Mouse (Mus musculus) lung, postnatal 0 days (tissue): ENCODE results near the gene Slc6a6. TPM values are rescaled to one million over a fixed set of nuclear protein-coding genes. Genes with fewer than 3 reads are reported as not detected.

Experiments used
- ATAC-seq: fragments of 200-750 bp; cut with Nextera tagmentation; 2 replicates; pipeline ENCODE4 v1.8.0; 2017; ENCODE audit warnings: moderate library complexity
- DNase-seq: peaks from one replicate; pipeline ENCODE4 v3.0.0-alpha.2; 2016; ENCODE audit warnings: low spot score
- H3K27ac ChIP-seq: fragments of 300-500 bp; sonication (generic); 2 replicates; pipeline ENCODE4 v1.5.1; 2014; ENCODE audit warnings: antibody characterized with exemption, mild to moderate bottlenecking, low read length, mixed read lengths
- H3K27me3 ChIP-seq: fragments of 300-500 bp; sonication (generic); replicated peaks from 2 replicates; pipeline ENCODE4 v1.6.1; 2014; ENCODE audit warnings: low read length, mixed read lengths; ENCODE audit not compliant: insufficient read depth
- H3K36me3 ChIP-seq: fragments of 300-500 bp; sonication (generic); 2 replicates; pipeline ENCODE4 v1.6.1; 2014; ENCODE audit warnings: low read length, mixed read lengths; ENCODE audit not compliant: insufficient read depth
- H3K4me1 ChIP-seq: fragments of 300-500 bp; sonication (generic); 2 replicates; pipeline ENCODE4 v1.6.1; 2014; ENCODE audit warnings: antibody characterized with exemption, low read depth, low read length, mixed read lengths; ENCODE audit not compliant: insufficient read depth
- H3K4me2 ChIP-seq: fragments of 300-500 bp; sonication (generic); replicated peaks from 2 replicates; pipeline ENCODE4 v1.6.1; 2014; ENCODE audit warnings: low read depth, mild to moderate bottlenecking, low read length, moderate library complexity, mixed read lengths
- H3K4me3 ChIP-seq: fragments of 300-500 bp; sonication (generic); 2 replicates; pipeline ENCODE4 v1.5.1; 2014; ENCODE audit warnings: low read depth, low read length
- H3K9ac ChIP-seq: fragments of 300-500 bp; sonication (generic); replicated peaks from 2 replicates; pipeline ENCODE4 v1.6.1; 2014; ENCODE audit warnings: low read depth, mild to moderate bottlenecking
- H3K9me3 ChIP-seq: fragments of 300-500 bp; sonication (generic); 2 replicates; pipeline ENCODE4 v1.6.1; 2016; ENCODE audit warnings: low read length, mixed read lengths
- CTCF ChIP-seq: IDR thresholded peaks from 2 replicates; pipeline ENCODE4 v1.5.1; 2016; ENCODE audit warnings: antibody characterized with exemption, mild to moderate bottlenecking
- EP300 ChIP-seq: IDR thresholded peaks from 2 replicates; pipeline ENCODE4 v1.6.1; 2016; ENCODE audit warnings: antibody characterized with exemption, mild to moderate bottlenecking, control low read depth
- WGBS: fragments of 180-500 bp; shearing (Covaris S2); extraction: QIAGEN DNeasy Blood & Tissue Kit; methylation state at CpG from one replicate; pipeline ENCODE4 v1.1.7; 2014; 5-methylcytosine and 5-hydroxymethylcytosine counted together
- polyA plus RNA-seq: library from polyadenylated mRNA; unstranded; fragments of >200 nt; fragmentation: Nextera tagmentation; extraction: Ambion mirVana; gene quantifications from 2 replicates; pipeline ENCODE4 v1.2.1, GENCODE M21; 2015

The Slc6a6 gene
- polyA plus RNA-seq, 1 experiment from 2014 or later = 92.6 TPM

DNA sequence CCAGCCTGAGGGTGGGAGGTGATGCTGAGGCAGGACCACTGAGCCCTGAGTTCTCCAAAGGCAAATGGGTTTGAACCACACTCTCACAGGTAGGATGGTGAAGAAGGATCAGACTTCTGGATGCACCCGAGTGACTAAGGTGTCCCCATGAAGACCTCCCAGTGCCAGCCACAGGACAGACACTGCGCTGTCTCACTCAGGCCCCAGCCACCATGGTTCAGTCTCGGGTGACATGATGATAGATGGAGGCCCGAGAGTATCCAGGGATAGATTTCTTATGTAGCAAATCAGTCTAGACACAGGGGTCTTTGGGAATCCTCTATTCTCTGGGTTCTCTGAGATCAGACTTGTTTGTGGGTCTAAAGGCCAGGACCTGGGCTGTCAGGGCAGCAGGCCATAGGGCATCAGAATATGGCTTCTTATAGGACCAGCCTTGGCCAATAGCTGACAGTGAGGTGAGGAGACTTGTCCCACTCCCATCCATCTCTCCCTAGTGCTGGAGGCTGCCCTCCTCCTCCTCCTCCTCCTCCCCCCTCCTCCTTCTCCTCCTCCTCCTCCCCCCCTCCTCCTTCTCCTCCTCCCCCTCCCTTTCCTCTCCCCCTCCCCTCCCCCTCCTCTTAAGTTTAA, 36.8 kb downstream of the Slc6a6 start:
- Histone ChIP-seq H3K27ac (no peak overlapping the region), H3K4me3 (no peak overlapping the region), H3K9me3 (no peaks in the 10 kb centered on the region), H3K4me2 (no peak overlapping the region), H3K4me1 (0 out of 2 replicates have a peak, but pooled peaks cover 4% of the 10 kb centered on the region), H3K27me3 (no peaks in the 10 kb centered on the region), H3K9ac (no peak overlapping the region), H3K36me3 (peaks cover 23% of the 10 kb centered on the region; the same call in 1 of the 2 replicates)
- TF ChIP-seq EP300 (no peak), CTCF (no peak)
- DNase-seq (no peak), ATAC-seq (no peak)
- 57% methylated on average over 4 of the region's 4 CpGs for WGBS

DNA sequence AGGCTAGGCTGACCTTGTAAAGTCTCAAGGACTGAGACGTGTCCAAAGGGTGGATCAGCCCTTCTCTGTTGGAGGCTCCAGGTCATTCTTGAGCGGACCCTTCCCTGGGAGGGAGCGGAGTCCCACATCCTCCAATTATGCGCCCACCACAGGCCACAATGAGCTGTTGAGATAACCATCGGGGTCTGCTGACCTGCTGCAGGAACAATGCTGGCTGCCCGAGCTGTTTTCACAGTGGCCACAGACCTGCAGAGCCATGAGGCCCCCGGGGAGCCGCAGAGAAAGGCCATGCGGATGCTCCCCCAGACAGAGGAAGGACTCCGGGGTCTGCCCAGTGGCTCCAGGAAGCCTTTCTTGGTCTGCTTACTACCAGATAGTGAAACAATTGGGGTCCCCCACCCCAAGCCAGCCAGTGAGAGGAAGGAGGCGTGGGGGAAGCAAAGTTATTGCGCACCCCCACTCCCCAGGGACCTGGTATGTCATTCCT, 37.4 kb downstream of the Slc6a6 start:
- Histone ChIP-seq H3K27me3 (no peaks in the 10 kb centered on the region), H3K4me2 (no peak overlapping the region), H3K9ac (no peak overlapping the region), H3K4me1 (0 out of 2 replicates have a peak, but pooled peaks cover 4% of the 10 kb centered on the region), H3K9me3 (no peaks in the 10 kb centered on the region), H3K27ac (no peak overlapping the region), H3K36me3 (peaks cover 28% of the 10 kb centered on the region), H3K4me3 (no peak overlapping the region)
- no peak for TF ChIP-seq CTCF
- TF ChIP-seq EP300 = peak; percentile 36; the same call in 1 of the 2 replicates
- ATAC-seq (peak; percentile 74), DNase-seq (no peak)
- 44% methylated on average over 11 of the region's 12 CpGs for WGBS

DNA sequence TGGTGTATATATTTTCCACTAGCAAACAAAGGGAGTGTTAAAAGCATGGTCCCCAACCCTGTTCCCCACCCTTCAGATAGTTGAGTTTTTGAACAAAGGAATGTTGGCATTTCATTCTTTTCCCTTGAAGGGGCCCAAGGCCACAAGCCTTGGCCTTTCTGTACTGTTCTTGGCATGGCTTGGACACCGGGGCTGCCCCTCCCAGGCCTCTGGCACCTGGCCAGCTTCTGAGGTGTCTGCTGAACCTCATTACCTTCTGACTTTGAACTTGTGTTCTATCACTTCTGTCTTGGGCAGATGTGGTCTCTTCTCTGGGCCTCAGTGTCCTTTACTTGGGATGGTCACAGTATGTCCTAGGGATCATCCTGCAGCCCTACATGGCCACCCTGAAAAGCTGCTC, 43.5 kb downstream of the Slc6a6 start:
- Histone ChIP-seq H3K4me1 (peaks cover 14% of the 10 kb centered on the region), H3K36me3 (peaks cover 35% of the 10 kb centered on the region), H3K9ac (no peak overlapping the region)

DNA sequence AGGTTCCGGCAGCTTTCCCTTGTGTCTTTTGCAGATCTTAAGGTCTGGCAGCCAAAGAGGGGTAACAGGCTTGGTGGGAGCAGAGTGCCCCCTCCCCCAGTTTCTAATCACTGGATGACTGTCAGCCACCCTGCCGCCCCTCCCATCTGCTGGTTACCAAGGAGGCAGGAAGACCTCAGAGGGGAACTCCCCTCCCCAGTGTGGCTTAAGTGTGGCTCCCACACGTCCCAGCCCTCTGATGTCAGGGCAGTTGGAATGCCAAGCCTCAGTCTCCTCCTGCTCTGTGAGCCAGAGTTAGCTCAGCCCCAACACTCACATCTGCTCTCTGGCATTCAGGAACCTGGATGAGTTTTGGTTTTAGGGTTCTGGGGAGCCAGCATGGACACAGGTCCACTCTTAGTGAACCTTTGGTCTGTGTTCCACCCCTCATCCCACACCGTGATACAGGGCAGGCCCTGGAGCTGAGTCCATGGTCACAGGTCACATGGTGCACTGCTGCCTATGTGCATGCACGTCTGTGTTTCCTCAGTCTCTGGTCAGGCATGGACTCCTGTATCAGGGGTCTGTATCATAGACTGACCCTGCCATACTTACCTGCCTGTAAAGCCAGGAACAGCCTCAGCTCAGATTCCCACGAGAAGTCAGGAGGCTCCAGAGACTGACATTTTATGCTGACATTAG, 45.2 kb downstream of the Slc6a6 start:
- Histone ChIP-seq H3K4me3 (no peak overlapping the region), H3K36me3 (peaks cover 27% of the 10 kb centered on the region), H3K4me1 (peaks cover 14% of the 10 kb centered on the region), H3K9me3 (no peaks in the 10 kb centered on the region), H3K9ac (no peak overlapping the region), H3K27me3 (no peaks in the 10 kb centered on the region), H3K4me2 (no peak overlapping the region), H3K27ac (peak overlapping the region; percentile 40; the same call in 1 of the 2 replicates)
- peak; percentile 24; the same call in 1 of the 2 replicates for ATAC-seq
- 47% methylated on average over 6 of the region's 6 CpGs for WGBS
- no peak for TF ChIP-seq EP300
- no peak for TF ChIP-seq CTCF
- DNase-seq = peak; percentile 29

More for the DNA sequence above, 43.5 kb downstream of the Slc6a6 start:
- DNase-seq = no peak
- no peak overlapping the region for H3K4me3 ChIP-seq
- 39% methylated on average over 1 of the region's 1 CpGs for WGBS
- H3K27me3 ChIP-seq = no peaks in the 10 kb centered on the region
- no peak for ATAC-seq
- TF ChIP-seq EP300 = no peak
- H3K9me3 ChIP-seq = no peaks in the 10 kb centered on the region
- no peak overlapping the region for H3K4me2 ChIP-seq
- H3K27ac ChIP-seq = no peak overlapping the region

DNA sequence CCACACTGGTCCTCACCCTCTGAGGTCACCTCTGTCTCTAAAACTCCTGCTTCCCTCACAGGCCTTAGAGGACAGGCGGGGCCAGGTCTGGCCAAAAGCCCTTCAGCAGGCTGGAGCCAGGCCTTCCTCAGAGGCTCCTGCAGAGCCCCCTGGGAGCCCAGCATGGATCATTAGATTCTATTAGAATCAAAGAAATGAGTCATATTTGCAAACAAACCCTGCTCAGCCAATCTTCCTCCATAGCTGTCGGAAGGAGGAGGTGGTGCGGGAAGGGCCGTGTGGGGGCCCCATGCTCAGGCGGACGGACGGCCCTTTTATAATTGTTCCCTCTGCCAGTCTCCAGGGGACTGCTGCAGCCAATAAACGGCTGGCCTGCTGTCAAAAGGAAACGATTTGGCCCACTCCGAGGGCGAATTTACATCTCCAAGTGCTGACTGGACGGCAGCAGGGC, 45.8 kb downstream of the Slc6a6 start:
- Histone ChIP-seq H3K9me3 (no peaks in the 10 kb centered on the region), H3K4me2 (no peak overlapping the region), H3K9ac (no peak overlapping the region), H3K4me1 (peaks cover 14% of the 10 kb centered on the region), H3K4me3 (no peak overlapping the region), H3K36me3 (peaks cover 21% of the 10 kb centered on the region), H3K27ac (peak overlapping the region; percentile 43; the same call in 1 of the 2 replicates), H3K27me3 (no peaks in the 10 kb centered on the region)
- 17% methylated on average over 12 of the region's 12 CpGs for WGBS
- DNase-seq = peak; percentile 83
- peak; percentile 88 for ATAC-seq
- TF ChIP-seq EP300 (0 out of 2 replicates have a peak, but pooled peaks have one; percentile 46), CTCF (no peak)

DNA sequence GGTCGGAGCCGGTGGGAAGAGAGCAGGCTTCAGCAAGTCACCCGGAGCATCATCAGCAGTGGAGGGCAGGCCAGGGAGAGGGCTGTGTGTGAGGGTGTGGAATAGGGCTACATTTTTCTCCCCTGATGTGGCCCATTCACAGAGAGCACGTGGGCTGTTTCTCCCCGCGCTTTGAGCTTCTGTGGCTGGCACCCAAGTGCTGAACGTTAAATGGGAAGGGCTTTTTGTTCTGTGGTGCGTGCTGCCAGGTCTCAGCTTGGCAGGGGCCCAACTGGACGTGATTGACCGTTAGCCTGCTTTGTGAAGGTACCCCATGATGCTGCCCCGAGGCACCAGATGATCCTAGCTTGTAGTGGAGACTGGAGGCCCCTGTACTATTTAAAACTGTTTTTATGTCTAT, 48.3 kb downstream of the Slc6a6 start:
- no peak overlapping the region for H3K9ac ChIP-seq
- H3K9me3 ChIP-seq = no peaks in the 10 kb centered on the region
- H3K4me2 ChIP-seq = no peak overlapping the region
- H3K36me3 ChIP-seq = peaks cover 5% of the 10 kb centered on the region; the same call in 1 of the 2 replicates
- no peak overlapping the region for H3K4me3 ChIP-seq
- H3K27me3 ChIP-seq = no peaks in the 10 kb centered on the region
- DNase-seq (no peak), ATAC-seq (no peak)
- 70% methylated on average over 11 of the region's 11 CpGs for WGBS
- TF ChIP-seq CTCF = no peak
- TF ChIP-seq EP300 = no peak
- H3K27ac ChIP-seq = no peak overlapping the region
- H3K4me1 ChIP-seq = peaks cover 14% of the 10 kb centered on the region
